Mouse (Mus musculus): Measurements from ENCODE around the gene Il21.

Il21 gene

DNA sequence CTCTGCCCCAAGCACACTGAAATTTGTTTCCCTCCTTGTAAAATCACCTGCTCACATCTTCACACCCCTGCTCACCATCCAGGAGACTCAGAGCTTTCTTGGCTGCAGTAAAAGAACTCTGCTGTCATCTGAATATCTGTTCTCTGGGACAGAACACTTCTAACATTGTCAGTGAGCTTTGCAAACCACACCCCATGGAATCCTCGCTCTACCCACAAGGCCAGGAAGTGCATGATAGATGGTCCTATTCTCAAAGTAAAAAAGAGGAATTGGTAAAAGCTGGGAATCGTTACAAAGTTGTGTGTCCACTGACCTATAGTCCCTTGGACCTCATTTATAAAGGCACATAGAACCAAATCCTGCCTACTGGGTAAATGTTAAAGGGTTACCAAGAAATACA lies 40.5 kb downstream of the Il21 start:
- DNase-seq (ENCODE audit: low spot score in 2 of 2) = no peak

DNA sequence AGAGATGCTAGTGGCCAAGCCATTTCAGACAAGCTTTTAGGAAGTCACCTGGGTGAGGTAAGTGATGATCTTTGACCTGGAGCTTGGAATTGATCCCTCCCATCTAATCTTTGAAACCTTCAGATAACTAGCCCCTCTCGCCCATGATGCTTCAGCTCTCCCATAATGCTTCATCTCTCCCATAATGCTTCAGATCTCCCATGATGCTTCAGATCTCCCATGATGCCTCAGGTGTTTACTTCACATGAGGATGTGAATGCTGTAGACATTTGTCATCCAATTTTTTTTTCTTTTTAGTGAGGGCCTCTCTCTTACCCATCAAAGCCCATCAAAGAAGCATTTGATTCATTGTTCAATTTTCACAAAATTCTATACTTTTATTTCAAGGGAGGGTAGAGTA lies 46.9 kb downstream of the Il21 start:
- DNase-seq (ENCODE audit: low spot score in 2 of 2) = no peak

- DNase-seq (ENCODE audit: low spot score in 2 of 2) = no peak
These were observed 49.8 kb downstream of the Il21 start for GRCm38 (mm10) chr3:37182415-37183269.

DNA sequence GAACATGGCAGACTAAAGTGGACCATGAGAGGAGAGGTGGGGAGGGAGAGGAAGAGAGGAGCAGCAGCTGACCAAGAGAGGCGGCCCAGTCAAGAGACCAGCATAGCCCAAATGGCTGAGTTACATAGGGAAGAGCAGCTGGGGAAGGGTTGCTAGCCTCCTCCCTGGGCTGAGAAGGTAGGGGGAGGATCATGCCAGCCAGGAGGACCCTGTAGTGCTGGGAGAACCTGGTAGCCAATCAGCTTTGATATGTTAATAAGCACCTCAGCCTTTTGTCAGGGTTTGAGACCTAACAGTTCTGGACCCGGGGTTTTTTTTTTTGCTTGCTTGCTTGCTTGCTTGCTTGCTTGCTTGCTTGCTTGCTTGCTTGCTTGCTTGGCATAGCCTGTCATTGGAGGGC lies 51.4 kb downstream of the Il21 start:
- DNase-seq (ENCODE audit: low spot score in 2 of 2) = no peak

DNA sequence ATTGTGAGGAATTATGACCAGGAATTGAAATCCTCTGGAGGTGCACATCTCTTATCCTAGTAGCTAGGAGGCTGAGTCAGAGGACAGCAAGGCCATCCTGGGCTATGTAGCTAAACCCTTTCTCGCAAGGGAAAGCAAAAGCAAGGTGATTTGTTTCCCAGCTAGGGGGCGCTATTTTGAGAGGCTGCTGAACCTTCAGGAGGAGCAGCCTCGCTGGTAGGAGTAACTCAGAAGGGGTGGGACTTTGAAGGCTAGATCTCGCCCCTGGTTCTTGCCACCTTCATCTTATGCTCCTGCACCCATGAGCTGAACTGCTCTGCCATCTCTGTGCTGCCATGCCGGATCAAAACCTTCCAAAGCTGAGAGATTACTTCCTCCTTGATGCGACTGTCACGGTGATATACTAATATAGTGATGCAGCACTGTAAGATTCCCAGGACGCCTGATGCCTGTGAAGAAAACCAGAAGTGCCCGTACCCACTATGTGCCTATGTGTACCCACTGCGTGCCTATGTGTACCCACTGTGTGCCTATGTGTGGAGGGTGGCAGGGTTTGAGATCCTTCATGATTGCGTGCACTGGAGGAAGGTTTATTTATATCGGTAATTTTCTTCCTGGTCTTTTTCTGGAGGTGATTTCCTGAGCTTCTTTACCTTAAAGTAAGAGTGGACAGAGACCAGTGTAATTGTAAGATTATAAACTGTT lies 52.2 kb downstream of the Il21 start:
- DNase-seq (ENCODE audit: low spot score in 2 of 2) = no peak

- DNase-seq (ENCODE audit: low spot score in 2 of 2) = no peak
These were observed 53.0 kb downstream of the Il21 start for GRCm38 (mm10) chr3:37179472-37179871.

DNA sequence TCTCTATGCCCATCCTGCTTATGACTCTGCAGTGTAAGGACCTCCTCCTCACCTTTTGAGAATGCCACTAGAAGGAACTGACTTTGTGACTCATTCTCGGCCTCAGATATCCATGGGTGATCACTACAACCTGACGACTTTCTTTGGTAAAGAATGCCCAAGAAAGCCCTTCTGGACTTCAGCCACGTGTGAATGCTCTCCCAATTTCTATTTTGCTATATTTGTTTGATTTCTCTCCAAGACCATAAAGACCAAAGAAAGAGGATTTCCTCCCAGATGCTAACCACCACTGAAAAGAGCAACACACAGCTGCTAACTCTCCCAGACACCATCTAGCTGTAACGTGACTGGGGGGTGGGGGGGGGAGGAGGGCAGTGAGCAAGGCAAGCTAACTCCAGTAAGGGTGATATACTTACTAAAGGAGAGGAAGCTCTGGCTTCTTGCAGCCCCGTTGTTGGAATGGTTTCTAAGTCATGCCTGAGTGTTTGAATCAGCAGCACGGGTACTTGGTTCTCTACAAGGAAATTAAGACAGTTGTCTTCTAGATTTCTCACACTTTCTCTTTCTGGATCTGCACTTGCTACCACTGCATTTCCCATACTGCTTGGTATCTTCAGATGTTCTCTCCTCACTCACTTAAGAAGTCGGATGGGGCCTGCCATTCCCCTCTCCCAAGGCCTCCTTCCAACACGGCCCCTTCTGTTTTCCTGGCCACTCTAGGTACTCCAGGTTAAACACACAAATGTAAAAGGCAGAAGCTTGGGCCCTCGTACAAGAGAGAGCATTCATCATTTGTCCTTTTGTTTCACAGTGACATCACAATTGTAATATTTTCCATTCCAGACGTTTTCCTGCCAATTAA lies 57.5 kb downstream of the Il21 start:
- no peak for DNase-seq (ENCODE audit: low spot score in 2 of 2)

- no peak for DNase-seq (ENCODE audit: low spot score in 2 of 2)
These were observed 59.2 kb downstream of the Il21 start for GRCm38 (mm10) chr3:37173285-37173684.
